Mouse (Mus musculus): Measurements from ENCODE around the gene 2410131K14Rik.
A peak's percentile ranks its signal among the peaks of the same experiment; 100 is the strongest.

Gene 2410131K14Rik

GRCm38 (mm10) chr5:118244606-118245443, at the start of gene 2410131K14Rik, which contains the start of gene Rnft2:
TSS of gene 2410131K14Rik (plus strand) at chr5:118245227.
TSS of gene Rnft2 (minus strand) at chr5:118245116.
- peak; percentile 98 for DNase-seq (ENCODE audit: low spot score)

- DNase-seq (ENCODE audit: low spot score) = no peak
These were observed 47.6 kb upstream of the 2410131K14Rik start for GRCm38 (mm10) chr5:118197421-118197820.

- DNase-seq (ENCODE audit: low spot score) = no peak
These were observed 45.4 kb upstream of the 2410131K14Rik start for GRCm38 (mm10) chr5:118199670-118200069.

GRCm38 (mm10) chr5:118204675-118205440, 40.2 kb upstream of the 2410131K14Rik start:
- DNase-seq (ENCODE audit: low spot score) = no peak

GRCm38 (mm10) chr5:118205852-118206251, 39.2 kb upstream of the 2410131K14Rik start:
- DNase-seq (ENCODE audit: low spot score) = no peak

GRCm38 (mm10) chr5:118214012-118214411, 31.0 kb upstream of the 2410131K14Rik start:
- DNase-seq (ENCODE audit: low spot score) = no peak

- DNase-seq (ENCODE audit: low spot score) = peak; percentile 45
These were observed 30.4 kb upstream of the 2410131K14Rik start for GRCm38 (mm10) chr5:118214418-118215154.

- DNase-seq (ENCODE audit: low spot score) = no peak
These were observed 27.6 kb upstream of the 2410131K14Rik start for GRCm38 (mm10) chr5:118217410-118217809.

GRCm38 (mm10) chr5:118223142-118223757, 21.8 kb upstream of the 2410131K14Rik start:
- no peak for DNase-seq (ENCODE audit: low spot score)

- DNase-seq (ENCODE audit: low spot score) = no peak
These were observed 14.9 kb upstream of the 2410131K14Rik start for GRCm38 (mm10) chr5:118230071-118230611.

- no peak for DNase-seq (ENCODE audit: low spot score)
These were observed 8.1 kb upstream of the 2410131K14Rik start for GRCm38 (mm10) chr5:118236891-118237290.

- no peak for DNase-seq (ENCODE audit: low spot score)
These were observed 5.4 kb upstream of the 2410131K14Rik start for GRCm38 (mm10) chr5:118239671-118240070.

GRCm38 (mm10) chr5:118245606-118246308, 730 bp downstream of the 2410131K14Rik start:
- DNase-seq (ENCODE audit: low spot score) = no peak

GRCm38 (mm10) chr5:118247378-118247777, 2.4 kb downstream of the 2410131K14Rik start:
- DNase-seq (ENCODE audit: low spot score) = no peak

GRCm38 (mm10) chr5:118250987-118251386, 6.0 kb downstream of the 2410131K14Rik start:
- no peak for DNase-seq (ENCODE audit: low spot score)

- no peak for DNase-seq (ENCODE audit: low spot score)
These were observed 8.5 kb downstream of the 2410131K14Rik start for GRCm38 (mm10) chr5:118253551-118253950.

- DNase-seq (ENCODE audit: low spot score) = no peak
These were observed 12.0 kb downstream of the 2410131K14Rik start for GRCm38 (mm10) chr5:118256981-118257380.

- no peak for DNase-seq (ENCODE audit: low spot score)
These were observed 14.1 kb downstream of the 2410131K14Rik start for GRCm38 (mm10) chr5:118259152-118259551.

- DNase-seq (ENCODE audit: low spot score) = no peak
These were observed 14.6 kb downstream of the 2410131K14Rik start for GRCm38 (mm10) chr5:118259636-118260035.

GRCm38 (mm10) chr5:118260055-118260454, 15.0 kb downstream of the 2410131K14Rik start:
- no peak for DNase-seq (ENCODE audit: low spot score)

GRCm38 (mm10) chr5:118260642-118261041, 15.6 kb downstream of the 2410131K14Rik start:
- no peak for DNase-seq (ENCODE audit: low spot score)

Data from urinary bladder, postnatal 25 days (tissue).